Mouse (Mus musculus) layer of hippocampus, postnatal 14 days (tissue): ENCODE measurements at regions not wholly inside any gene's neighbourhood (a gene's known extent, or its start where the extent isn't known, plus 50 kb on each side); places are given as distances from the start of the nearest gene placed in this dataset.
"Not testable (repeated sequence)": the region's sequence is repeated elsewhere in the genome, so short reads cannot be mapped to it uniquely, and the experiment has no call there.

Source experiments
- DNase-seq, 2 experiments: peaks; one replicate each; pipeline ENCODE4 v3.0.0; 2021 to 2022; ENCODE audit warnings: low spot score in 2 of 2, mixed read lengths in 1 of 2

DNA sequence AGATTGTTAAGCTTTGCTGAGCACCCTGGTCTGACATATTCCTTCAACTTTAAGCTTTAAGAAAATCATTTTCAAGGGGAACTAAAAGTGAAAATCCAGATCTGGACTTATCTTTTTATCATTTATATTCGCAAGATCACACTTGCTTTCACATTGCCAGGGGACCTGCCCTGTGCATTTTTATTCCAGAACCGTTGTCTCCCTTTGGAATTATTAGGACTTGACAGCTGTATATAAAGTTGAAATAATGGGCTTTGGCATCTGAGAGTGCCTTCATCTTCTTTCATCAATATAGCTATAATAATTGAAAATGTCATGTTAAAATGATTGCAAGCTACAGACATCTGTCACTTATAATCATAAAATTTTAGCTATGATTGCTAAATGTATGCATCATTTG is 276.8 kb upstream of the Olfm3 start:
- DNase-seq = no peak

DNA sequence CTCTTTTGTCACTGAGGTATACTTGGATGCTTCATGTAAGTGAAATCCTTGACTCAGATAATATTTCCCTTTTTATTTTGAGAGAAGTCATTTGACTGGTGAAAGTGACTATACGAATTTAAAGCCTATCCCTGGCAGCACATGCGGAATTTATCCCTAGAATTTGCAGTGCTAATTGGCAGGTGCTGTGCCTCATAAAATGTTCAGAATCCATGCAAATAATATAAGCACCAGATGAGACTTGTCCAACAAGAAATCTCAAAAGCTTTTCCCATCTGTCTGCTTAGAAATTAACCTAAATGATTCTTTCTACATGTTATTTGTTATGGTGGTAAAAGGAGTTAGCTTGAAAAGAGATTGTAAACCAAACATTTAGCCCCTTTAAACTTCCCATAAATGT is 268.5 kb upstream of the Olfm3 start:
- peak in 1 of 2 experiments; percentile 4 for DNase-seq

DNA sequence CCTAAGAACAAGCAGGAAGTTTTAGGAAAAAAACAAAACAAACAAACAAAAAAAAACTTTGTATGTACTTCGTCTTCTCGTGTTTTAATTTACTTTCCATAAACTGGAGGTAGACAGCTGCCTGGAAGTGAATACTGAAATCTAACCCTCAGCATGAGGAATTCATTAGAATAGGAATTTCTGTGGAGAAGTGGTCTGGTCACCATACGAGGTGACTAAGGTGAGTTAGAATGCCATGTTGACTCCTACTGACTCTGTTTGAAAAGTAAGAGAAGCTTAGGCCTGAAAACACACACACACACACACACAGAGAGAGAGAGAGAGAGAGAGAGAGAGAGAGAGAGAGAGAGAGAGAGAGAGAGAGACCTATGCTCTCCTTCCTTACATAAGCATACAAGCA is 255.9 kb upstream of the Olfm3 start:
- no peak for DNase-seq

DNA sequence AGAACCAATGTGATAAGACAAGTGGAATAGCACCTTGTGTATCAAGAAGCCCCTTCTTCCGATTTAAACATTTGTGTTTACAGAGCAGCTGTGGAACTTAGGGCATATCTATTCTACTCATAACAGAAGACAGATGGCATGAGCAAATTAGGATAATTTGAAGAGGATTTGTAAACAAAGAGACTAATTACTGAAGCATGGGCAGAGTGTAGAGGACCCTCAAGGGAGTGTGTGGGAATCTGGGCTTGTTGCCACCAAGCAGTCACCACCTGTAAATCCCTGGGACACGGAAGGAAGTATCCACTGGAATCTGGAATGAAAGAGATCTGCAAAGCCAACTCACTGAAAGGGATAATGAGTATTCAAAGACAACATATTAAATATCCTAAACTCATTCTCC is 205.9 kb upstream of the Olfm3 start:
- peak in 1 of 2 experiments; percentile 1 for DNase-seq

DNA sequence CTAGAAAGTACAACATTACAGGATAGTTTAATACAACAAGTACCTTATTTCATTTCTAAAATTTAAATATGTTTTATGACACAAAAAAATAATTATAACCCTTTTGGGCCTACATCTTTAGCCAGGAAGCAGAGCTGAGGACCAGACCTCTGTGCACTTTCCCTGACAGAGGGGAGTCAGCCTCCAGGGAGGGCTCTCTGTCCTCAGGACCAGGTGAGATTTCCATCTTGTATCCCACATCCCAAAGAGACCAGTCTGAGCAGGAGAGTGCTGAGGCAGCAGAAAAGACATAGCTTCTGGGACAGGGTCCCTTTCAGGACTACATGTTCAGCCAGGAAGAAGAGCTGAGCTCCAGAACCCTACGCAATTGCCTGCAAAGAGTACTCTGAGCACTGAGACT is 178.7 kb upstream of the Olfm3 start:
- DNase-seq = no peak

DNA sequence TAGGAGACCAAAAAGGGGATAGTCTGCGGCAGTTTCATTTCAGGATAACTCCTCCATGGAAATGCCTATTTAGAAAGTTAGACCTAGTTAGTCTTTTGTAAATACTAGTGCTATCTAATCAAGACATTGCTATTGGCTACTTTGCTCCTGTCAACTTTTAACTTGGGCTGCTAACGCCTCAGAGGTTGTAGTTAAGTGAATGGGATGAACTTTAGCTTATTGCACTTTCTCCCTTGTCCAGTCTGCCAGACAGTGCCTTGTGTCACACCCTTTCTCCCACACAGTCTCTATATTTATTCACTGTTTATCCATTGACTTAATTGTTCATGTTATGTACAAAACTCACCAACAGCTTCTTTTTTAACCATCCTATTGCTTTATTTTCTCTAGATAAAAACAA is 167.5 kb upstream of the Olfm3 start:
- no peak for DNase-seq

DNA sequence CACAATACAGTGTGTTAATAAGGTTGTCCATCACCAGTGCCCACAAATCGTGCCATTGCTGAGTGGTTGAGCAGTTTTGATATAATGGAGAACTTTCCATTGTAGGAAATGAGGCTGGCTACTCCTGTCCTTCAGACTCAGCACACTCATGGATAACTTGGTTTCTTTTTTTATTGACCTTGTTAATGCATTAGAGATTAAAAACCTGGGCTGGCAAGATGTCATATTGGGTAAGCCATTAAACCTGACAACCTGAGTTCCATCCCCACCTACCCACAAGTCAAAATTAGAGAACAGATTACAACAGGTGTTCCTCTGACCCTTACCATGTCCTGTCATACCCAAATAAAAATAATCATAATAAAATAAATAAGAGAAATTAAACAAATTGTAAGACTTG is 159.7 kb upstream of the Olfm3 start:
- DNase-seq = no peak

DNA sequence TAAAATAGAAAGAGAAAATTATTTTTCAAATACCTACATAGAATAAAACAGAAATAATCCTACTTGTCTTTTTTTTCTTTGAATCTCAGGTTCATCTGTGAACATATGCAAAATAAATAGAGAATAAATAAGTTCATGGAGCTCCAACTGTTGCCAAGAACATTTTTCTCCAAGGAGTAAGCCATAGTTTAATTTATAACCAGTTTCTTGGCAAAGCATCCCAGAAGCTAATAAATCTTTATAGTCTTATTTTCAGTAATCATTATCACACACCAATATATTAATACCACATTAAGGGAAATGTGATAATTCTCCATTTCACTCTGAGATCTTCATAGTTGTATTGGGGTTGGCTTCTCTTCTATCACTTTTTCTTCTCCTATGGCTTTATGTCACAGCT is 158.7 kb upstream of the Olfm3 start:
- DNase-seq = no peak

DNA sequence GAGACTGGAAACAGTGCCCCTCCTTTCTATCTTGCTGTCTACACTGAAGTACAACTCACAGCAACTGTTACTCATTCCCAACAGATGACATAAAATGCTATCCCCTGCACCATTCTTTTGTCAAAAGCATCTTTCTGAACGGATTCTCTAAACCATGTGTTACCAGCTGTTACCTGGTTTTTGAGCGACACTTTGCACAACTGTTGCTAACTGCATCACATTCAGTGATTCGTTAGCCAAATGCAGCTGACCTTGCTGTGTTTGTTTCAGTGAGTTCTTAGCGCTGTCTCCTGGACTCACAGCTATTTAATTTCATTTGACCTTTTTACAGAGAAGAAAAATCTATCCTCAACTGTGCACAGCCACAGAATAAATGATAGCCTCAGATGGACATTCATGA is 146.6 kb upstream of the Olfm3 start:
- no peak for DNase-seq

DNA sequence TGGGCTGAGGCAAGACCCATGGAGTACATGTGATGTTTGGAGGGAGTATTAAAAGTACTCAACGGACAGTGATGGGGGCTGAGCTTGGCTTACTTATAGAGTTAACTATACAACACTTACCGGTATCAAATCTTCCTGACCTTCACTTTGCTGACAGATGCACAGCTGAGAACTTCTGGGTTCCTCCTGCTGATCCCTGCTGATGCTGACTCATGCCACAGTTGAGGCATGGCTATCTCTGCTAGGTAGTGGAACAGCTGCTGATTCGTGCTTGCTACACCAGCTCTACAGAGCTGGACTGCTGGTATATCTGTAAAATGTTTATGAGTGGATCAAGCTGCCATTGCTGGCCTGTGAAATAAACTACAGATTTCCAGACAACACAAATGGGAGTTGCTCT is 145.3 kb upstream of the Olfm3 start:
- no peak for DNase-seq

DNA sequence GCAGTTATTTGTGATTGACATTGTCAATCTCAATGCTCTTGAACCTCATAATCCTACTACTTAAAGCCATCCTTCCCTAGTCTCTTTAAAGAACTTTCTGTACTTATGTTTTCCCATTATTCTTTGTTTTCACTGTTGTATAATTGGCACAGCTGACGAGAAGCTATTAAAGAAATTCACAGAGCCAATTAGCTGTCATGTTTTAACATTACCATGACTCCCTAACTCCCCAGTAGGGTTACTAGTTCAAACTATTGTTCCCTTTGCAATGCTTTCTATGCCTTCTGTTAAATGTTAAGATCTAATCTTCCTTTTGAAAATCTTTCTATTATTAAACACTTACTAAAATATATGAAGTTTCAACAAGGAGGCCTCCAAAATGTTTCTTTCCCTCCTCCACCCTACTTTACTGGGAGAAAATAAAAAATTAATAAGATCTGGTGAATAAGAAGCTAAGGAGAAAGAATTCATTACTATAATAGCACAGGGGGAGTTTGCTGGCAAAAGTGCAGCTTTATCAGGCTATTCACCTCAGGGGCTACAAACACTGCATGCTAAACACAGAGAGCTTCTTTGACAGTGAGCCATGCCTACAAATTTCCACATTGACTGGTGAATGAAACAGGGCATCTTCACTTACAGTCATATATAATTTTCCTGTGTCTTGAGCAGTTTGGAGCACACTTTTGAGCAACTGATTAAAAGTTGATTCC is 144.4 kb upstream of the Olfm3 start:
- DNase-seq = no peak

DNA sequence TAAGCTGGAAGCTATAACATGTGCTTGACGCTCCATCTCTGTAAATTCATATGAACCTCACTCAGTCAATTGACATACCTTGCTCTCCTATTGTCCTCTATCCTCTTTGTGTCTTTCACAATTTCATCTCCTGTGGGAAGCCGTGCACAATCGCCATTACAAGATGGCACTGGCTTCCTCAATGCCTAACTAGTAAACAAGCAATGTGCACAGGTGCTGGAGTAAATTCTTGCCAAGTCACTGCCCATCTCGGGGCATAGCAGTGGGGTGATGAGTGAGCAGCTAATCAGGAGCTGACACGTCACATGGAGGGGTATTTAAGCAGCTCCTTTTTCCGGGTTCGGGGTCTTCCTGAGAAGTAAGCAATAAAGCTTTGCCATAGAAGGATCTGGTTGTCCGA is 141.5 kb upstream of the Olfm3 start:
- not testable (repeated sequence) for DNase-seq

DNA sequence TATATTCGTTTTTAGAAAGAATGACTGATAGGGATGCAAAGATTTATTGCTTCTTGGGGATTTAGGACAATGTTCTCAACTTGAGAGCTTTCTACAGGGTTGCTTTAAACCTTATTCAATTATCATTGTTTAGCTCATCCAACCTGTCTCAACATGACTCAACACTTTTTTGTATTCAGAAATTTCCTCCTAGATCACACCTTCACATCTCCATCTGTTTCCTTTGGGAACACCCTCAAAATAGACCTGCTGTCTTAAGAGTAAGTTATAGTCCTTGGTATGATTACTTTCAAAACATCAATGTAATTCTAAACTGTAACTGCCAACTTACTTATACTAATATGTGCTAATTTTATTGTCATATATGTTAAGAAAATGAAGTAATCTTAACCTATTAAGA is 114.8 kb upstream of the Olfm3 start:
- no peak for DNase-seq

DNA sequence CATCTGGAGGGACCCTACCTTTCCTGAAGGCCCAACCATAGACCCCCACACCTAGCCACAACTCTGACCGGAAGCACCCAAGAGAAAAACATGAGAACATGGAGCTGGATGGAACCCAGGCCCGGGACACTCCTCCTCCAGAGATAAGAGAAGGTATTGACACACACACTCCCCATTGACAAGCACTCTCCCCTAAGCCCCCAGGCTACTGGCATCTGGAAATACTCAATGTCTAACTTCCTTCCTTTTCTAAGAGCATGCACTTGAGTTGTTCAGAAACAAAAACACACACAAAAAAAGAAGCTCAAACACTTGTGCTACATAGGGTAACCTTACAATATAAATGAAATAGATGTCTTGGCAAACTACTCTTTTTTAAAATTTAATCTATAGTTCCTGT is 113.9 kb upstream of the Olfm3 start:
- no peak for DNase-seq

DNA sequence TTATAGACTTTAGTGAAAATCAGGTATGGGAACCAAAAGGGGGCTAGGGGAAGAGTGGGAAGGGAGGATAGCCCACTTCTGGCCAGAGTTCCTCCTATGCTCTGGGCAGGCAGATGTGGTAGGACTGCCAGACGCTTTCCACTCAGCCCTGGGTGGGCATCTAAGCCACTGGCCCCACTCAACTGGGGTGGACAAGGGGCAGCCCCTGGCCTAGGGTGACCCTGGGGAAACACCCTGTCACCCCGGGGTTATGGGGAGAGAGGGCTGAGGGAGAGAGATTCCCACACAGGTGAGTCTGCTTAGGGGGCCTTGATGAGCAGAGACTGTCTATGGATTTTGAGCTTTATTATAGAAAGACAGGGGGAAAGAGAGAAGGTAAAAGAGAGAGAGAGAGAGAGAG is 70.8 kb upstream of the Olfm3 start:
- no peak for DNase-seq
